Mouse (Mus musculus): ENCODE results near the gene Lipa.

- no peak for TF ChIP-seq CTCF (conservative IDR thresholded peaks at IDR 0.05 in 1 of 2, IDR thresholded peaks at IDR 0.05 in 1 of 2; ENCODE audit: low read depth in 2 of 2, low read length in 2 of 2)
- no peak for TF ChIP-seq UBTF (IDR thresholded peaks at IDR 0.05; ENCODE audit: low read depth, low read length)
- no peak for TF ChIP-seq MXI1 (IDR thresholded peaks at IDR 0.05; ENCODE audit: low read depth, low read length)
- TF ChIP-seq RAD21 (IDR thresholded peaks at IDR 0.05; ENCODE audit: low read depth, low read length) = no peak
- no peak for TF ChIP-seq USF1 (IDR thresholded peaks at IDR 0.05; ENCODE audit: low read depth, low read length)
- TF ChIP-seq POLR2AphosphoS2 (IDR thresholded peaks at IDR 0.05; ENCODE audit: low read depth, low read length) = no peak
- TF ChIP-seq POLR2A (IDR thresholded peaks at IDR 0.05; ENCODE audit: low read depth, low read length) = no peak
- TF ChIP-seq MAFK (IDR thresholded peaks at IDR 0.05; ENCODE audit: insufficient replicate concordance, low read length) = no peak
These were observed 29.3 kb upstream of the Lipa start for GRCm38 (mm10) chr19:34556621-34557020.
